Mouse (Mus musculus): ENCODE data around the gene Ckap5. TPM values are rescaled to one million over a fixed set of nuclear protein-coding genes. Genes with fewer than 3 reads are reported as not detected.

The Ckap5 gene
- polyA plus RNA-seq, 1 experiment from 2014 or later, result 127 TPM

DNA sequence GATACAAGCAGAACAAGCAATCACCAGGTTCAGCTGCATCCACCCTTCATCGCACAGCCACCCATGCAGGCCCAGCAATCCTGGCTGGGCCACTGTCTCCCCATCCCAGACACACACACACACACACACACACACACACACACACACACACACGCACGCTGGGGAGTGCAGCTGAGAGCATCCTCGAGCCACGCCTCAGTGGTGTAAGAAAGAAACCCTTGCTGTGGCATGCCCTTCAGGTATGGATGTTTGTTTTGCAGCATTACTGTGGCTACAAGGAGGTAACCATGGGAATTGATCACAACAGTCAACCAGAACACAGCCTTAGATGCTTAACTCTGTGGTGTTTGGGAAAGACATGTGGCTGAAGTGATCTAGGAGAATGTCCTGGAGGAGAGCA lies 105.8 kb downstream of the Ckap5 start:
- WGBS, result 90% methylated on average over 5 of the region's 5 CpGs
- no peaks in the 10 kb centered on the region for H3K4me1 ChIP-seq
- no peaks in the 10 kb centered on the region for H3K36me3 ChIP-seq
- H3K27me3 ChIP-seq (ENCODE audit: low read depth, poor library complexity, severe bottlenecking), result no peaks in the 10 kb centered on the region
- DNase-seq (ENCODE audit: low spot score), result no peak
- H3K4me3 ChIP-seq, result no peak overlapping the region
- H3K9me3 ChIP-seq (replicated peaks), result no peaks in the 10 kb centered on the region
- no peak overlapping the region for H3K27ac ChIP-seq

DNA sequence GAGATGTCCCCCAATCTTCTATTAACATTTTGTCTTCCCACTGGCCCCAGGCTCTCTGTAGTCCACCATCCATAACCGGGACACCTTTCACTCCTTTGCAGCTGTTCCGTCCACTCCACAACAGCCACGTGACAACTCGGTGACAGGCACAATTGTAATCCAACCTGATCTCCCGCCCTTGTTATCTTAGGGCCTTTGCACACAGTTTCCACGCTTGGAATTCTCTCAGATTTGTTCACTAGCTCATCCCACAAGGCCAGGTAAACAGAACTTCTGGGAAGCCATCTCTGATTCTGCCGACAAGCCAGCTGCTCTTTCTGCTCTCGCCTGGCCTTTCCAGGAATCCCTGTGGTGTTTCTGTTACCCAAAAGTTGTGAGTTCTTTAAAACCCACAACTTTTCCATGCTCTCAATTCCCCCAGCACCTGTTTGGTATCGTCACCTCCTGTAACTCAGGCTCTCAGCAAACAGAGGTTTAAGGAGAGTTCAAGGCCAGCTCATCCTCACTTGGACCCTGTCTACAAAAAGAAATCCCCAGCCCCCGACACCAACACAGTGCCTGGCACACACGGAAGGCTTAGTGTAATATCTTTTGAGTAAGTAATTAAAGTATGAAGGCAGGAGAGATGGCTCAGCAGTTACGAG lies 106.9 kb downstream of the Ckap5 start:
- Histone ChIP-seq H3K36me3 (no peaks in the 10 kb centered on the region), H3K9me3 (replicated peaks) (no peaks in the 10 kb centered on the region), H3K27me3 (ENCODE audit: low read depth, poor library complexity, severe bottlenecking) (no peaks in the 10 kb centered on the region), H3K4me1 (no peaks in the 10 kb centered on the region), H3K4me3 (no peak overlapping the region), H3K27ac (no peak overlapping the region)
- DNase-seq (ENCODE audit: low spot score), result no peak
- WGBS, result 81% methylated on average over 12 of the region's 12 CpGs

DNA sequence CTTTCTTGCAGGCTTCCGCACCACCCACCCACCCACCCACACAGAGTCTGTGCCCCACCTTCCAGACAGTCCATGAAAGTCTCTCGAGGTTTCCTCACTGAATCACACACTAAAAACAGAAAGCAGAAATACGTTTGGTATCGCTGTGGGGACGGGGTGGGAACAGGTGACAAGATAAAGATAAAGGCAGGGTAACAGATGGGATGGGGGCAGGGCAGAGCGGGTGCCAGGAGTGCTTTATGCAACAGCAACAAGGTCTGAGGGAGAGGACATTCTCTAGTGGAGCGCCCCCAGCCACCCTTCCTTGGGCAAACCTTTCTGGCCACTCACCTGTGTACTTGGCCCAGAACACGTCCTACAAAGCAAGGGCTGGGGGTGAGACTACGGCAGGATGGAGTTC lies 108.3 kb downstream of the Ckap5 start:
- Histone ChIP-seq H3K9me3 (replicated peaks) (no peaks in the 10 kb centered on the region), H3K27ac (no peak overlapping the region), H3K27me3 (ENCODE audit: low read depth, poor library complexity, severe bottlenecking) (no peaks in the 10 kb centered on the region), H3K4me1 (no peaks in the 10 kb centered on the region), H3K36me3 (no peaks in the 10 kb centered on the region), H3K4me3 (no peak overlapping the region)
- WGBS, result 85% methylated on average over 9 of the region's 9 CpGs
- no peak for DNase-seq (ENCODE audit: low spot score)

DNA sequence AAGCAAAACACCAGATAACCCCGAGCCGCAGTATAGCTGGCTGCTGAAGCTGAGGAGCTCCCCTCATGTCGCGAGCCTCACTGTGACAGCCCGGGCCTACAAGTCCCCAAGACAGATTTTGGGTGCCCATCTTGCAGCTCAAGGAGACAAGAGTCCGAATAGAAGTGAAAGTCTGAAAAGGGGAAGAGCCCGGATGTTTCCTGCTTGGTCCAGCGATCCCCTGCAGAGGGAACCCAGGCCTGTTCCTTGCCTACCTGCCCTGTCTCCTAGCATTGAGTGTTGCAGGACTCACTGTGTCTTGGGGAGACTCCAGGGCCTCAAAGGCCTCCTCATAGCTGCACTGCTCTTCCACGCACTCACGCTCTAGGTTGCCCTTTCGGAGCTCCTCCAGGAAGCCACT lies 108.9 kb downstream of the Ckap5 start:
- Histone ChIP-seq H3K4me3 (no peak overlapping the region), H3K4me1 (no peaks in the 10 kb centered on the region), H3K27me3 (ENCODE audit: low read depth, poor library complexity, severe bottlenecking) (no peaks in the 10 kb centered on the region), H3K27ac (no peak overlapping the region), H3K9me3 (replicated peaks) (no peaks in the 10 kb centered on the region), H3K36me3 (no peaks in the 10 kb centered on the region)
- DNase-seq (ENCODE audit: low spot score), result no peak
- WGBS, result 87% methylated on average over 11 of the region's 11 CpGs

DNA sequence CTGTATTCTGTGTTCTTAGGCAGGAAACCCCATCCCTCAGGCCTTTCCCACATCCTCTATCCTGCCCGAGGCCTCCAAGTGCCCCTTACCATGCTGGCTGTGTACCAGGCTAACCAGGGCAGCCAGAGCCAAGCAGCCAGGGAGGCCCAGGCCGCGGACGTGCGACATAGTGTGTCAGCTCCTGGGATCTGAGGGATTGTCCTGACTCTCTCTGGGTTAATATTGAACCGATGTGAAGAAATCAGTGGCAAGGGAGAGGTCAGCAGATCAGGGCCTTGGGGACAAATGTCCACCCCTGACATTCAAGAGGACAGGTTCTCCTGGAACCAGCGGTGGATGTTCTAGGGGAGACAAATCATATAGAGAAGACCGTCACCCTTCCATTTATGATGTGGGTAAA lies 109.7 kb downstream of the Ckap5 start, which contains the start of gene F2:
Gene F2 (minus strand): TSS at position 186 of the 400 bp plus-strand sequence.
- no peak for DNase-seq (ENCODE audit: low spot score)
- no peaks in the 10 kb centered on the region for H3K36me3 ChIP-seq
- H3K27ac ChIP-seq, result no peak within 1 kb of the TSS
- H3K4me1 ChIP-seq, result no peaks in the 10 kb centered on the region
- WGBS, result 91% methylated on average over 8 of the region's 8 CpGs
- H3K27me3 ChIP-seq (ENCODE audit: low read depth, poor library complexity, severe bottlenecking), result no peaks in the 10 kb centered on the region
- H3K4me3 ChIP-seq, result no peak within 1 kb of the TSS
- H3K9me3 ChIP-seq (replicated peaks), result no peaks in the 10 kb centered on the region

DNA sequence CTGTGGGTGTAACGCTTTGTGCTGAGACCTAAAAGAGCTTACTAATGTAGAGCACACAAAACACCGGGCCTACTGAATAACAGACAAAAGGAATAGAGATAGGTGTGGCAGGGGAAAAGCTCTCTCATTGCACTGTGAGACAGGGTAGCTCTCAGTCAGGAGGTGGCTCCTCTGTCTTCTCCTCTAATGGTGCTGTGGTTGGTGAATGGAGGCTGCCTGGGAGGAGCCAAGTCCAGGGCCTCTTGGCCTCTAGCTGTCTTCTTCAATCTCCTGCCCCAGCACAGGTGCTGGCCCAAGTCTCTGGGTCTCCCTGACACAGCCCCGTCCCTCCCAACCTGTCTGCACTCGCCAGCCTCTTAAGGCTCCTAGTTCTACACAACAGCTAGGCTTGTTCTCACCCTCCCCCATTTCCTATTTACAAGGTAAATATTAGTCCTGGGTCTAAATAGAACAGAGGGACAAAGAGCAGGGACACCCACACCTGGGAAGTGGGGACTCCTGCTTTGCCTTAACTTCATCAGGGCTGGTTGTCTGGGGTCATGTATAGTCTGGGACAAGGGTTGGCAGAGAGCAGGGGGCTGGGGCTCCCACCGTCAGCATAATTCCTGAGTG lies 110.3 kb downstream of the Ckap5 start:
- H3K4me3 ChIP-seq, result no peak overlapping the region
- WGBS, result 83% methylated on average over 5 of the region's 5 CpGs
- no peak for DNase-seq (ENCODE audit: low spot score)
- H3K36me3 ChIP-seq, result no peaks in the 10 kb centered on the region; the same call in 1 of the 2 replicates
- no peaks in the 10 kb centered on the region for H3K27me3 ChIP-seq (ENCODE audit: low read depth, poor library complexity, severe bottlenecking)
- no peaks in the 10 kb centered on the region for H3K9me3 ChIP-seq (replicated peaks)
- no peaks in the 10 kb centered on the region for H3K4me1 ChIP-seq
- no peak overlapping the region for H3K27ac ChIP-seq

DNA sequence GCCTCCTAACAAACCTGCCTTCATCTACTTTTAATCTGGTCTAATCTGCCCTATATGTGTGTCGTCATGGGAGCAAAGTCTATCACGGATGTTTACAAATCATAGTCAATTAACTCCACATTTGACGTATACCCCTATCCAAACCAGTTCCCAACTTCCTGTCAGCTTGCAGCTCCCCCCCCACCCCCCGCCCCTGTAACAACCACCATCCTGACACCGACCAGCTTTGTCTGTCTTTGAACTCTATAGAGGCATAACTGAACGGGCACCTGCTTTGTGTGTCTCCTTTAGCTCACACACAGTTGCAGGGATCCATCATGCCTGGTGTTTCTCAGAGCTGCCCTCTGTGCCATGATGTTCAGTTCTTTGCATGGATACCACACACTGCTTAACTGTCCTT lies 112.4 kb downstream of the Ckap5 start:
- Histone ChIP-seq H3K4me1 (no peaks in the 10 kb centered on the region), H3K27ac (no peak overlapping the region), H3K9me3 (replicated peaks) (no peaks in the 10 kb centered on the region), H3K27me3 (ENCODE audit: low read depth, poor library complexity, severe bottlenecking) (no peaks in the 10 kb centered on the region), H3K4me3 (no peak overlapping the region), H3K36me3 (peaks cover 19% of the 10 kb centered on the region)
- no peak for DNase-seq (ENCODE audit: low spot score)
- 86% methylated on average over 6 of the region's 6 CpGs for WGBS

DNA sequence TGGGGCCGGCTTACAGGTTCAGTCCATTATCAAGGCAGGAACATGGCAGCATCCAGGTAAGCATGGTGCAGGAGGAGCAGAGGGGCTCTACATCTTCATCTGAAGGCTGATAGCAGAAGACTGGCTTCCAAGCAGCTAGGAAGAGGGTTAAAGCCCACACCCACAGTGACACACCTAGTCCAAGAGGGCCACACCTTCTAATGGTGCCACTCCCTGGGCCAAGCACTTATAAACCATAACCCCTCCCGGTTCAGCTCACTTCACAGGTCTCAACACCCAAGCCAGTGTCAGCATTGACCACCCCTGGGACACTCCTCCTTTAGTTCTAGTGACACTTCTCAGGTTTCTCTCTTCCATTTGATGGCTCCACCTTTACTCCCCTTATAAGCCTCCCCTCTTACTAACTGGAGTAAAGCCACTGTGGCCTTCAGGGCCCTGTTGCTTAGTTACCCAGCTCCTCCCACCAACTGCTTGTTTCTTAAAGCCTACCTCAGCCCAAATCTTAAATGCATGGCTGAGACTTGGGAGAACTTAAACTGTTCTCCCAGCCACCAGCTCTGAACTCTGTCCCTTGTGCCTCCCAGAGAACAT lies 116.4 kb downstream of the Ckap5 start:
- no peaks in the 10 kb centered on the region for H3K9me3 ChIP-seq (replicated peaks)
- H3K36me3 ChIP-seq, result peaks cover 59% of the 10 kb centered on the region
- no peaks in the 10 kb centered on the region for H3K4me1 ChIP-seq
- DNase-seq (ENCODE audit: low spot score), result no peak
- no peak overlapping the region for H3K27ac ChIP-seq
- no peaks in the 10 kb centered on the region for H3K27me3 ChIP-seq (ENCODE audit: low read depth, poor library complexity, severe bottlenecking)
- 93% methylated on average over 2 of the region's 2 CpGs for WGBS
- no peak overlapping the region for H3K4me3 ChIP-seq

DNA sequence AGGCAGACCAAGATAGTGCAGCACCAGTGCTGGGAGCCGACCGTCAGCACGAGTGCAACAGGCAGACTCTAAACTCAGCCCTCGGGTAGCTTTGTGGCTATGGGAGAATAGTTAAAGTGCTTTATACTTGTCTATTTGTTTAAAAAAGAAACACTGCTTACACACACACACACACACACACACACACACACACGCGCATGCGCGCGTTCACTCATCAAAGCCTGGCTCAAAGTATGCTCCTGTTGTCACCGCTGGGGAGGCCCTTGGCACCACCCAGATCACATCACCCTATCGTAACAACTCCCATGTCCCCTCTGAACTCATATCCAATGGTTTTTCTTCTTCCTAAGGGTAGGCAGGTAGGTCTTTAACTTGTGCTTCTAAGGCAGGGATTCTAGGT lies 117.5 kb downstream of the Ckap5 start:
- Histone ChIP-seq H3K4me1 (peaks cover 7% of the 10 kb centered on the region), H3K9me3 (replicated peaks) (no peaks in the 10 kb centered on the region), H3K27ac (no peak overlapping the region), H3K4me3 (no peak overlapping the region), H3K36me3 (peaks cover 62% of the 10 kb centered on the region), H3K27me3 (ENCODE audit: low read depth, poor library complexity, severe bottlenecking) (no peaks in the 10 kb centered on the region)
- no peak for DNase-seq (ENCODE audit: low spot score)
- 91% methylated on average over 11 of the region's 11 CpGs for WGBS

DNA sequence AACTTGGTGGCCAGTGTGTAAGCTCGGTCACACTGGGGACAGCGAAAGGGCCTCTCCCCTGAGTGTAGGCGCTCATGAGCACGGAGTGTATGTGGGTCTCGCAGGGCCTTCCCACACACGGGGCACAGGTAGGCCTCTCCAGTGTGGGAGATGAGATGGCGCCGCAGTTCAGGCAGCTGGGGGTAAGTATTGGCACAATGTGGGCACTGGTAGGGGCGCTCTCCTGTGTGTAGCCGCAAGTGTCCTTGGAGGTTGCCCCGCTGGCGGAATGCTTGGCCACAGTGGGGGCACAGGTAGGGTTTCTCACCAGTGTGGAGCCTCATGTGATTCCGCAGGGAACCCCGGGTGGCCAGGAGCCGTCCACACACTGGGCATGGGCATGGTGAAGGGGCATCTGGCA lies 118.8 kb downstream of the Ckap5 start:
- 95% methylated on average over 15 of the region's 15 CpGs for WGBS
- H3K36me3 ChIP-seq, result peaks cover 64% of the 10 kb centered on the region
- H3K4me3 ChIP-seq, result no peak overlapping the region
- no peak overlapping the region for H3K27ac ChIP-seq
- H3K4me1 ChIP-seq, result peaks cover 10% of the 10 kb centered on the region
- H3K27me3 ChIP-seq (ENCODE audit: low read depth, poor library complexity, severe bottlenecking), result no peaks in the 10 kb centered on the region
- H3K9me3 ChIP-seq (replicated peaks), result no peaks in the 10 kb centered on the region
- no peak for DNase-seq (ENCODE audit: low spot score)

DNA sequence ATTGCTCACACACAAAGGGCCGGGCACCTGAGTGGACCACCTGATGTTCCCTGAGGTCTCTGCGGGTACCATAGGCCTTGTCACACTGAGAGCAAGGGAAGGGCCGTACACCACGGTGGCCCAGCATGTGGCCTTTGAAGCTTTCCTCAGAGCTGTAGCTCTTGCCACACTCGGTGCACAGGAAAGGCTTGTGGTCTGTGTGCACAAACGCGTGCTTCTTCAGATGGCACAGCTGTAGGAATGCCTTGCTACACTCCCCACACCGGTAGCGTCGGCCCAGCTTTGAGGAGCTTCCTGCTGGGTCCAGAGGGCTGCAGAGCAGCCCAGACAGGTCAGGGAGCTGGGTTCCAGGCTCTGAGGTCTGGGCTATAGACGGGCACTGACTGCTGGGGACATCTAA lies 119.2 kb downstream of the Ckap5 start:
- peaks cover 64% of the 10 kb centered on the region for H3K36me3 ChIP-seq
- WGBS, result 97% methylated on average over 11 of the region's 11 CpGs
- H3K4me1 ChIP-seq, result peaks cover 15% of the 10 kb centered on the region
- H3K27ac ChIP-seq, result no peak overlapping the region
- no peaks in the 10 kb centered on the region for H3K27me3 ChIP-seq (ENCODE audit: low read depth, poor library complexity, severe bottlenecking)
- no peak overlapping the region for H3K4me3 ChIP-seq
- no peaks in the 10 kb centered on the region for H3K9me3 ChIP-seq (replicated peaks)
- no peak for DNase-seq (ENCODE audit: low spot score)

DNA sequence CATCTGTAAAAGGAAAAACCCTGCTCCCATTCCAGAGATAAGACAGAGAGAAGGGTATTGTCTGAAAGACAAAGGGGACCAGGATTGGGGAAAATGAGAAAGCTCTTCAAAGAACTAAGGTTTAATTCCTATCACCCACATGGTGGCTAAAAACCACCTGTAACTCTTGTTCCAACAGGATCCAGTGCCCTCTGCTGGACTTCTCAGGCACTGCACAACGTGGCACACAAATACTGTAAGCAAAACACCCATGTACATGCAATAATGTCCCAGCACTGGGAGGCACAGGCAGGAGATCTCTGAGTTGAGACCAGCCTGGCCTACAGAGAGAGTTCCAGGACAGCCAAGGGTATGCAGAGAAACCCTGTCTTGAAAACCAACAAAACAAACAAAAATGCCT lies 120.2 kb downstream of the Ckap5 start:
- H3K4me1 ChIP-seq, result peaks cover 18% of the 10 kb centered on the region
- WGBS, result 19% methylated on average over 1 of the region's 1 CpGs
- H3K36me3 ChIP-seq, result peaks cover 66% of the 10 kb centered on the region
- DNase-seq (ENCODE audit: low spot score), result peak; percentile 64
- no peak overlapping the region for H3K4me3 ChIP-seq
- H3K27me3 ChIP-seq (ENCODE audit: low read depth, poor library complexity, severe bottlenecking), result no peaks in the 10 kb centered on the region
- H3K9me3 ChIP-seq (replicated peaks), result no peaks in the 10 kb centered on the region
- no peak overlapping the region for H3K27ac ChIP-seq

DNA sequence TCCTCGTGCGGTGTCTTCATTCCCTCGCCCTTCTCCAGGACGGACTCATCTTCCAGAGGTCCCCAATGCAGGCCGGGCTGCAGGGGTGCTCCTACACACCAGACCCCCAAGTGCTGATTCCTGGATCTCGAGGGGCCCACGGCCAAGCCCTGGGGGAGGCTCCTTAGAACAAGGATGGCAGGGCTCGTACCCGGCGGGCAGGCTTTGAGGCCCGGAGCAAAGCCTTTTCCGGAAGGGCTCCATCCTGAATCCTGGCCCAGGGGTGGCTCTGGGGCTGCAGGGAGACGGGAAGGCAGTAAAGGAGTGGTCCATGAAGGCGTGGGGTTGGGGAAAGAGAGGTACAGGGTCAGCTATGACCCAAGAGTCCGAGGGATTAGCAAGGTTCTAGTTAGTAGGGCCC lies 122.6 kb downstream of the Ckap5 start:
- Histone ChIP-seq H3K9me3 (replicated peaks) (no peaks in the 10 kb centered on the region), H3K27me3 (ENCODE audit: low read depth, poor library complexity, severe bottlenecking) (no peaks in the 10 kb centered on the region), H3K27ac (peak overlapping the region; percentile 94), H3K4me3 (peak overlapping the region; percentile 98), H3K4me1 (peaks cover 18% of the 10 kb centered on the region), H3K36me3 (peaks cover 63% of the 10 kb centered on the region)
- WGBS, result 3% methylated on average over 15 of the region's 15 CpGs
- DNase-seq (ENCODE audit: low spot score), result no peak

All from limb, embryonic 10.5 days (tissue).